Mouse (Mus musculus) left cerebral cortex, adult 11 months (tissue): ENCODE results near the gene Sorbs1.
"Not testable (repeated sequence)": the region's sequence is repeated elsewhere in the genome, so short reads cannot be mapped to it uniquely, and the experiment has no call there.

Experiments used
- DNase-seq: peaks from one replicate; pipeline ENCODE4 v3.0.0; 2022; ENCODE audit warnings: low spot score

The Sorbs1 gene

GRCm38 (mm10) chr19:40513632-40514078 is at the start of gene Sorbs1:
Gene Sorbs1 (minus strand): TSS chr19:40513779.
- DNase-seq, result peak; percentile 93

- DNase-seq, result not testable (repeated sequence)
Measured at GRCm38 (mm10) chr19:40561521-40561920, 47.9 kb upstream of the Sorbs1 start.

- no peak for DNase-seq
Measured at GRCm38 (mm10) chr19:40556029-40556428, 42.5 kb upstream of the Sorbs1 start.

- DNase-seq, result no peak
Measured at GRCm38 (mm10) chr19:40555136-40555535, 41.6 kb upstream of the Sorbs1 start.

- no peak for DNase-seq
Measured at GRCm38 (mm10) chr19:40554343-40554742, 40.8 kb upstream of the Sorbs1 start.

- no peak for DNase-seq
Measured at GRCm38 (mm10) chr19:40553849-40554248, 40.3 kb upstream of the Sorbs1 start.

- no peak for DNase-seq
Measured at GRCm38 (mm10) chr19:40553014-40553789, 39.6 kb upstream of the Sorbs1 start.

GRCm38 (mm10) chr19:40549516-40550135 is 36.0 kb upstream of the Sorbs1 start:
- no peak for DNase-seq

- DNase-seq, result no peak
Measured at GRCm38 (mm10) chr19:40548796-40549515, 35.4 kb upstream of the Sorbs1 start.

GRCm38 (mm10) chr19:40548386-40548785 is 34.8 kb upstream of the Sorbs1 start:
- DNase-seq, result no peak

- peak; percentile 35 for DNase-seq
Measured at GRCm38 (mm10) chr19:40544856-40545255, 31.3 kb upstream of the Sorbs1 start.

GRCm38 (mm10) chr19:40542776-40543175 is 29.2 kb upstream of the Sorbs1 start:
- DNase-seq, result no peak

- DNase-seq, result no peak
Measured at GRCm38 (mm10) chr19:40536526-40536925, 22.9 kb upstream of the Sorbs1 start.

- no peak for DNase-seq
Measured at GRCm38 (mm10) chr19:40532525-40532924, 18.9 kb upstream of the Sorbs1 start.

- no peak for DNase-seq
Measured at GRCm38 (mm10) chr19:40530323-40530722, 16.7 kb upstream of the Sorbs1 start.

- no peak for DNase-seq
Measured at GRCm38 (mm10) chr19:40528254-40528653, 14.7 kb upstream of the Sorbs1 start.

- no peak for DNase-seq
Measured at GRCm38 (mm10) chr19:40526367-40527014, 12.9 kb upstream of the Sorbs1 start.

GRCm38 (mm10) chr19:40523431-40524005 is 9.9 kb upstream of the Sorbs1 start:
- DNase-seq, result no peak

GRCm38 (mm10) chr19:40520403-40520802 is 6.8 kb upstream of the Sorbs1 start:
- no peak for DNase-seq

GRCm38 (mm10) chr19:40518706-40519105 is 5.1 kb upstream of the Sorbs1 start:
- DNase-seq, result no peak

GRCm38 (mm10) chr19:40515596-40515995 is 2.0 kb upstream of the Sorbs1 start:
- no peak for DNase-seq

- DNase-seq, result no peak
Measured at GRCm38 (mm10) chr19:40514376-40514775, 797 bp upstream of the Sorbs1 start.
